In the genomic region with DNA sequence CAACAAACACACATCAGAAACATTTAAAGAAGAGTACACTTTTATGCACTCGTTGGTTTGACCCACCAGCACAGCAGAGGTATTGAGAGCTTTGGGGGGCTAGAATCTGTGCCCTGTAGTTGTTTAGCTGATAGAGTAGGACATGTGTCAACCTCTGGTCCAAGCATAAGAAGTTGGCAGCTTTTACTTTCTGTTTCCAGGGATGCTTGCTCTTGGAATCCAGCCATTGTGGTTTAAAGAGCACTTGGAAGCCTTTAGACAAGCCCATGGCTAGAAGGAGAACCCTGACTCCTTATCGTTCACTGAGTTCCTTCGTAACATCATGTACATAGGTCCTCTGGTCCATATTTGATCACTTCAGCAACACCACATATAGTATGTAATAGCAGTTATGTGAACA, we compare ENCODE assay signal across 12 mouse cellular contexts.
"Had no signal": no experiment of that assay in that cellular context is flagged by ENCODE, and none has a peak within 500 bp of the region (broad histone marks: within the 10 kb centered on the region; RNA-seq: fewer than 3 reads in every experiment).

No protein-coding gene starts in this region.

- H3K9me3 ChIP-seq: limb, embryonic 15.5 days; megakaryocyte, embryonic 14.5 days; midbrain, embryonic 15.5 days; neural tube, embryonic 12.5 days had no signal

- H3K4me2 ChIP-seq: limb, embryonic 15.5 days; midbrain, embryonic 11.5 days; midbrain, embryonic 15.5 days; neural tube, embryonic 12.5 days had no signal

- ATAC-seq: midbrain, embryonic 15.5 days had no signal

- H3K4me3 ChIP-seq: layer of hippocampus, adult 2 months; limb, embryonic 15.5 days; megakaryocyte, embryonic 14.5 days; midbrain, embryonic 15.5 days; neural tube, embryonic 12.5 days had no signal

- DNase-seq: kidney, adult 18-20 months; lung, adult 18-20 months; lung, postnatal 4 days; thymus, postnatal 36 days had no signal

- H3K4me1 ChIP-seq: limb, embryonic 15.5 days; megakaryocyte, embryonic 14.5 days had no signal

- H3K9ac ChIP-seq: limb, embryonic 15.5 days; liver, embryonic 14.5 days; midbrain, embryonic 15.5 days; neural tube, embryonic 12.5 days had no signal

- H3K27ac ChIP-seq: kidney, postnatal 0 days; layer of hippocampus, adult 2 months; limb, embryonic 15.5 days; liver, embryonic 14.5 days; midbrain, embryonic 15.5 days; neural tube, embryonic 12.5 days had no signal

- H3K36me3 ChIP-seq: limb, embryonic 15.5 days; midbrain, embryonic 15.5 days; neural tube, embryonic 12.5 days had no signal

- H3K27me3 ChIP-seq: limb, embryonic 15.5 days; midbrain, embryonic 15.5 days; neural tube, embryonic 12.5 days had no signal
